Mouse (Mus musculus) hindbrain, embryonic 13.5 days (tissue): Measurements from ENCODE around the gene Nmt1. TPM values are rescaled to one million over a fixed set of nuclear protein-coding genes. Genes with fewer than 3 reads are reported as not detected.

Source experiments
- ATAC-seq: fragments of 200-750 bp; cut with Nextera tagmentation; 2 replicates; pipeline ENCODE4 v1.8.0; 2017; ENCODE audit warnings: moderate TSS enrichment; ENCODE audit not compliant: low FRiP score
- H3K27ac ChIP-seq: fragments of 300-500 bp; sonication (generic); 2 replicates; pipeline ENCODE4 v1.5.1; 2015; ENCODE audit warnings: inconsistent platforms, mild to moderate bottlenecking, moderate library complexity
- H3K27me3 ChIP-seq: fragments of 300-500 bp; sonication (generic); 2 replicates; pipeline ENCODE4 v1.6.1; 2015; ENCODE audit warnings: mild to moderate bottlenecking, inconsistent platforms
- H3K36me3 ChIP-seq: fragments of 300-500 bp; sonication (generic); 2 replicates; pipeline ENCODE4 v1.6.1; 2015; ENCODE audit warnings: mild to moderate bottlenecking, inconsistent platforms
- H3K4me1 ChIP-seq: fragments of 300-500 bp; sonication (generic); replicated peaks from 2 replicates; pipeline ENCODE4 v1.6.1; 2015; ENCODE audit warnings: inconsistent platforms
- H3K4me2 ChIP-seq: fragments of 300-500 bp; sonication (generic); 2 replicates; pipeline ENCODE4 v1.6.1; 2015; ENCODE audit warnings: inconsistent platforms, mild to moderate bottlenecking, moderate library complexity
- H3K4me3 ChIP-seq: fragments of 300-500 bp; sonication (generic); 2 replicates; pipeline ENCODE4 v1.5.1; 2015; ENCODE audit warnings: mild to moderate bottlenecking, inconsistent platforms
- H3K9ac ChIP-seq: fragments of 300-500 bp; sonication (generic); 2 replicates; pipeline ENCODE4 v1.6.1; 2015; ENCODE audit warnings: mild to moderate bottlenecking, inconsistent platforms
- H3K9me3 ChIP-seq: fragments of 300-500 bp; sonication (generic); 2 replicates; pipeline ENCODE4 v1.6.1; 2016; ENCODE audit warnings: inconsistent platforms
- WGBS: fragments of 180-500 bp; shearing (Covaris S2); methylation state at CpG from one replicate; pipeline ENCODE4 v1.1.7; 2015; 5-methylcytosine and 5-hydroxymethylcytosine counted together
- polyA plus RNA-seq: library from polyadenylated mRNA; unstranded; fragments of >200 nt; fragmentation: Nextera tagmentation; extraction: Ambion mirVana; gene quantifications from 2 replicates; pipeline ENCODE4 v1.2.1, GENCODE M21; 2015

Nmt1 gene
- polyA plus RNA-seq, 1 experiment from 2014 or later = 37.8 TPM

DNA sequence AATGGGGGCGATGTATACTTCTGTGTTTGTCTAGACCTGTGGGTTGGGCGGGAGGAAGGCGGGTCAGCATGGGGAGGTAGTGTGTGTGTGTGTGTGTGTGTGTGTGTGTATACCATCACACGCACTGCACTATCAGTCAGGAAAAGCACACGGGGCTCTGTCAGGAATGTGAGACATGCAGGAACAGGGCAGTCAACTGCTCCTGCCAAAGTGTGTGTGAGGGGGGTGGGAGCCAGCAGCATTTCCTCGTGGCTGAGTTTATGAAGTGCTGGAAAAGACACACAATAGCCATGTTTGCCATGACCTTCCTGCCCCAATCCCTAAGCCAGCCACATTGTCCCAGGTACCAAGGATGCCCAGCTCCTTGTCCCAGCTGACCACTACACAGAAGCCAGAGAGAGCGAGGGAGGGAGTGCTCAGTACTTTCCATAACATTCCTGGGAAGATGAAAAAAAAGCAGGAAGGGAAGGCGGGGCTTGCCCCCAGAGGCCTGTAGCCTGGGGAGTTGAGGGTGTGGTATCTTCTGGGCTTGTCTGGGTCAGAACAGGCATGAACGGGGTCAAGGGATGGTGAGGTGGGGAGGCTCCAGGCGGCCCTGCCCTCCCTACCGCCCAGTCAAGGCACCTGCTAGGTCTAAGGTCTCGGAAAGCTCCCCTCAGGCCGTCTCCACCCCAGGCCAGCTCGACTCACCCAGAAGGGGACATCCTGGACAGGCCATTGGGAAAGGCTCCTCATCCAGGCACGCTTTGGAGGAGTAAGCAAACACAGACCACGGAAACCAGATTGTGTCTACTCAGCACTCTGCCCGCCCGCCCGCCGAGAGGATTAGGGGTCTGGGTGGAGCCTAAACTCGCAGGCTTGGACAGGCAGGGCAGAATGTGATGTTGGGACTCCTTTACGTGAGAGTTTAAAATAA is 69.2 kb downstream of the Nmt1 start:
- H3K4me1 ChIP-seq = peaks cover 18% of the 10 kb centered on the region
- H3K9ac ChIP-seq = no peak overlapping the region
- H3K9me3 ChIP-seq = no peaks in the 10 kb centered on the region; the same call in 1 of the 2 replicates
- H3K4me2 ChIP-seq = peak overlapping the region; percentile 13; the same call in 1 of the 2 replicates
- H3K27ac ChIP-seq = no peak overlapping the region
- WGBS = 29% methylated on average over 22 of the region's 22 CpGs
- peaks cover 64% of the 10 kb centered on the region for H3K27me3 ChIP-seq
- ATAC-seq = no peak
- H3K36me3 ChIP-seq = no peaks in the 10 kb centered on the region
- no peak overlapping the region for H3K4me3 ChIP-seq

DNA sequence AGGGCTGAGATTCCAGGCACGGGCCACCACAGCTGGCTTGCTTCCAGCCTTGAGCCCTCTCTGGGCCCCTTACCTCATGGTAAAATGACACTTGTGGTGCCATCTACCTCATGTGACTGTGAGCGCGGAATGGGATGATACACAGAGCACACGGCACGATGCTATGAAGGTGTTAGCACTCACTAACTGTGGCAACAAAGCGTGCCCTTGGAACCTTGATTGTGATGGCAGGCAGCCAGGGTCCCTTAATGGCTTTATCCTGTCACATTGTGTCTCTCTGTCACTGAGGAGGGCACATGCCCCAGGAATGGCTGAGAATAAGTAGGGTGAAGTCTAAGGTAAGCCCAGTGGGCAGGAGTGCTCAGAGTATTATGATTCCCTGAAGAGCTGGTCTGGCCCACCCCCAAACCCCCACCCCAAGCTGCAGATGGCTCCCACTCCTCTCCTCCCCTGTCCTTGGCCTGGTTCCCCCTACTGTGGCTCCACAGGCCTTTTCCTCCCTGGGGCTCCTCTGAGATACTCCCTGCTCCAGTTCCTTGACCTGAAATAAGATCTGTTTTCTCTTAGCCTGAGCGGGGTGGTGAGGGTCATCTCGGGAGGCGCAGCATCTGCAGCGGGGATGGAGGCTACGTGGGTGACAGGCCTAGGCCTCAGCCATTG is 70.7 kb downstream of the Nmt1 start:
- no peak overlapping the region for H3K4me2 ChIP-seq
- peaks cover 72% of the 10 kb centered on the region for H3K27me3 ChIP-seq
- WGBS = 68% methylated on average over 11 of the region's 11 CpGs
- ATAC-seq = no peak
- H3K4me1 ChIP-seq = peaks cover 30% of the 10 kb centered on the region
- no peak overlapping the region for H3K9ac ChIP-seq
- no peak overlapping the region for H3K27ac ChIP-seq
- H3K36me3 ChIP-seq = no peaks in the 10 kb centered on the region
- no peak overlapping the region for H3K4me3 ChIP-seq
- H3K9me3 ChIP-seq = no peaks in the 10 kb centered on the region; the same call in 1 of the 2 replicates

DNA sequence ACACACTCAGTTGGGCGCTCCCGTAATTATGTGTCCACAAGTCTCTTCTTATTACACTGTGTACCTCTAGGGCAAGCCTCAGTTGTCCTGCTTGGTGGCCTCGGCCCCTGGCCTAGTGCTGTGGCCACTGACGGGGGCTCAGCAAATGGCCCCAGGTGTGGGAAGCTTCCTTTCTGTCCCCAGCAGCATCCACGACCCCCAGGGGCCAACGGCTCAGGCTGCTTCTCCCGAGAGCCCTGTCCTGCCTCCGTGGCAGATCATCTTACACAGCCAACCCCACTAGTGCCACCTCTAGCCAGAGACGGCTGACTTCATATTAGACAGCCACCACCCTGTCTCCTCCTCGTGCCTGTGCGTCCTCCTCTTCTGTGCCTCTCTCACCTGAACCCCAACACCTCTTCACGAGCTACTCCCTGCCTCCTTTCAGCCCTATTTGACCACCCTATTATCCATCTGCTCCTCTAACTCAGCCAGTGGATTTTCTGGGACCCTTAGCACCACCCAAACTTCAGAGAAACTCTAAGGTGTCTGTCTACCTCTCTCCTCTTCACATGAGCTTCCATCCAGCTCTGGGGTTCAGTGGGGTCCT is 71.5 kb downstream of the Nmt1 start:
- peaks cover 30% of the 10 kb centered on the region for H3K4me1 ChIP-seq
- H3K4me2 ChIP-seq = no peak overlapping the region
- no peaks in the 10 kb centered on the region for H3K36me3 ChIP-seq
- ATAC-seq = no peak
- H3K9me3 ChIP-seq = no peaks in the 10 kb centered on the region; the same call in 1 of the 2 replicates
- H3K27me3 ChIP-seq = peaks cover 80% of the 10 kb centered on the region
- H3K9ac ChIP-seq = no peak overlapping the region
- 61% methylated on average over 12 of the region's 12 CpGs for WGBS
- H3K27ac ChIP-seq = no peak overlapping the region
- H3K4me3 ChIP-seq = no peak overlapping the region

DNA sequence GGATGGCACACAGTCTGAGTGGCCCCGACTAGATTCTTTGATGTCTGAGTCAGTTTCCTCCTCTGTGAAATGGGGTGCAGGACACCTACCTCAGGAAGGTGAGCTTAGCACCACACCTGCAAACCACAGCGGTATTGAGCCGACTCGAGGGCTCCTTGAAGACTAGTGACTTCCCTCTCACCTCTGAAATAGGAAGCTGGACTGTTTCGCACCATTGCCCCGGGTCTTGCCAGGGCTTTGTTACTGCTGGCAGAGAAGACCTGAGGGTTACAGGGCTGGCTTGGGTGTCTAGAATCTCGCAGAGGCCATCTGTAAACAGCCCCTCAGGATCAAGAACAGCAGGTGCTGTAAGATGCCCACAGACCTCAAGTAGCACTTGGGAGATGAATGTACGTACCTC is 72.4 kb downstream of the Nmt1 start:
- H3K4me1 ChIP-seq = peaks cover 30% of the 10 kb centered on the region
- H3K9me3 ChIP-seq = no peaks in the 10 kb centered on the region; the same call in 1 of the 2 replicates
- WGBS = 80% methylated on average over 8 of the region's 8 CpGs
- H3K27me3 ChIP-seq = peaks cover 83% of the 10 kb centered on the region
- no peaks in the 10 kb centered on the region for H3K36me3 ChIP-seq
- H3K4me3 ChIP-seq = no peak overlapping the region
- ATAC-seq = no peak
- no peak overlapping the region for H3K4me2 ChIP-seq
- H3K27ac ChIP-seq = no peak overlapping the region
- H3K9ac ChIP-seq = no peak overlapping the region

DNA sequence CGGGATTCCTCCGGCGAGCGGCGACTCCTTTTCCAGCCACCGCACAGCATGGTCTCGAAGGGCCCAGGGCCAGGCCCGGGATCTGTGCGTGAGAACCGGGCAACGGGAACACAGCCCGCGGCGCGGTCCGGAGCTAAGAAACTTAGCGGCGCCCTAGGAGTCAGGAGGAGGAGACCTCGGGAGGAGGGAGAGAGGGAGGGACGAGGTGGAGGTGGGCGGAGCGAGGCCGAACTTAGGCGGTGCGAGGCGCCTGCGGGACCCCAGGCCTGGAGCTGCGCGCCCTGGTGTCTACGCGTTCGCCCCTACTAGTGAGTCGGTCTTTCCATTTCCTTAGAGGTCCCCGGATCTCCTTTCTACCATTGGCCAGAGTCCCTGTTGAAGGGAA is 73.5 kb downstream of the Nmt1 start, which contains the start of the genes Plcd3 and Acbd4:
Gene Plcd3 (minus strand): TSS at position 178 of the 385 bp plus-strand sequence.
Gene Acbd4 (plus strand): TSS at position 202 of the 385 bp plus-strand sequence.
- ATAC-seq = peak; percentile 36; the same call in 1 of the 2 replicates
- H3K9ac ChIP-seq = peak within 1 kb of the TSS; percentile 68
- H3K4me1 ChIP-seq = peaks cover 30% of the 10 kb centered on the region
- WGBS = under 1% methylated on average over 34 of the region's 34 CpGs
- no peaks in the 10 kb centered on the region; the same call in 1 of the 2 replicates for H3K9me3 ChIP-seq
- peak within 1 kb of the TSS; percentile 47 for H3K4me3 ChIP-seq
- peak within 1 kb of the TSS; percentile 73 for H3K4me2 ChIP-seq
- H3K36me3 ChIP-seq = no peaks in the 10 kb centered on the region
- no peak within 1 kb of the TSS for H3K27ac ChIP-seq
- H3K27me3 ChIP-seq = peaks cover 74% of the 10 kb centered on the region

DNA sequence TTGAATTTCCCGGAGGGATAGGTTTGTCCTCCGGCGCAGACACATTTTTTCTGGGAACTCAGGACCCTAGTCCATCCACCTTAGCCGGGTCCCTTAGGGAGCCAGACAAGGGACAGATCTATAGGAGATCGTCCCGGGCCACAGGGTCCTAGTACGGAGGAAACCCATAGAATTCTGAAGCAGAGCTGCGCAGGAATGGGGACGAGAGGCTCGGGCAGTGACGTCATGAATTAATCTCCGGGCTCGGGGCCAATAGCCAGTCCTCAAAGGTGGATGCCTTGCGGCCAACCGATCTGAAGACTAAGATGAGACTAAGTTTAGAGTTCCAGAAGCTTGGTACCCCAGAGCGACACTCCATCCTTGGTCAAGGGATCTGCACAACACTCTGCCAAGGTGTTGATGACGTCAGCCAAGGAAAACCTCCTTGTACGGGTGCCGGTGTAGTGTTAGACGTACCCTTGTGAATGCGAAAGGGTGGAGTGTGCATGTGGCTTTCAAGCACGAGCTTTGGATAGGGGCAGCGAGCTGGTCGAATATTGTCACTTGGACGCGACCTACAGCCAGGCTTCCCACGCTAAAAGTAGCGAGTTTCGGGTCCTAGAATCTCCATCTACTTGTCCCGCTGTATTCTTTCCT is 74.0 kb downstream of the Nmt1 start:
- H3K4me1 ChIP-seq = peaks cover 30% of the 10 kb centered on the region
- H3K9me3 ChIP-seq = no peaks in the 10 kb centered on the region; the same call in 1 of the 2 replicates
- peak overlapping the region; percentile 47 for H3K4me3 ChIP-seq
- 4% methylated on average over 30 of the region's 30 CpGs for WGBS
- H3K4me2 ChIP-seq = peak overlapping the region; percentile 73
- peaks cover 71% of the 10 kb centered on the region for H3K27me3 ChIP-seq
- H3K9ac ChIP-seq = peak overlapping the region; percentile 68
- ATAC-seq = peak; percentile 57
- no peaks in the 10 kb centered on the region for H3K36me3 ChIP-seq
- no peak overlapping the region for H3K27ac ChIP-seq

DNA sequence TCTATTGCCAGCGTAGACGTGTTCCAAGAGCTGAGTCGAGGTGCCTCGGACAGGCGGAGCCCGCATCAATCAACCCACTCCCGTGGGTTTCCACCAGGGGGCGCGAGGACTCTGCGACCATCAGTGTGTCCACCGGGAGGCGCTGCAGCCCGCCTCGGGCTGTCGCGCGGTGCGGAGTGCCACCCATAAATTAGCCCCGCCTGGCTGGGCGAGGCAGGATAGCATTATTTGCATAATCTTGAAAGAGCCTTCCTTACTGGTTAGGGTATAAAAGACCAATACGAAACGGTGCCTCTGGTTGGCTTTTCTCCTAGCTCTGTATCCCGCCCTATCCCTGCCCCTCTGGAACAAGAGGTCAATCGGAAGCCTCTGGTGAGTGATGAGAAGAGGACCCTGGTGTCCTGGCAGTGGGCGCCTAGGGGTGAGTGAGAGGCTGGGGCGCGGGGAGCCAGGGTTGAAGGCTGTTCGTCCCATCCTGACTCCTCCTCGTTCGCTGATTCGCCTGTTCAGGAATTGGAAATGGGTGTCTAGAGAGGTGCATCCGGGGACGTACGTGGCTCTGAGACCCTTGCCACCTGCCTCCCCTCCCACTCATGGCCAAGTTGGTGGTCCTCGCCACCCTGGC is 74.8 kb downstream of the Nmt1 start:
- Histone ChIP-seq H3K27me3 (peaks cover 63% of the 10 kb centered on the region), H3K4me2 (peak overlapping the region; percentile 73), H3K4me3 (peak overlapping the region; percentile 47), H3K36me3 (no peaks in the 10 kb centered on the region), H3K27ac (no peak overlapping the region), H3K4me1 (peaks cover 30% of the 10 kb centered on the region), H3K9me3 (no peaks in the 10 kb centered on the region; the same call in 1 of the 2 replicates), H3K9ac (peak overlapping the region; percentile 68)
- peak; percentile 81 for ATAC-seq
- WGBS = 1% methylated on average over 35 of the region's 35 CpGs

DNA sequence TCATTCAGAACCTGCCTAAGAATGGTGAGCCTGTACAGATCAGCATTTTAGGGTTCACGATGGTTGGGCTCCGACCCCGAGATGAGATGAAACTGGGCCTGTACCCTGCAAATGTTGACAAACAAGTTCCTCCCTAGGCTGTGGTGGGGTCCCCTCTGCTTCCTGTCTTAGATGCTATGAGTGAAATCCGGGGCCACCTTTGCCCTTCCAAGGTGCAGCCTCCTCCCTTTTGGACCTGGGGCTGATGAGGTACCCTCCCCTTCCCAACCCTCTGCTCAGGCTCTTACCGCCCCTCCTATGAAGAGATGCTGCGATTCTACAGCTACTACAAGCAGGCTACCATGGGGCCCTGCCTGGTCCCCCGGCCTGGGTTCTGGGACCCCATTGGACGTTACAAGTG is 75.6 kb downstream of the Nmt1 start:
- 56% methylated on average over 8 of the region's 8 CpGs for WGBS
- peaks cover 60% of the 10 kb centered on the region for H3K27me3 ChIP-seq
- H3K4me3 ChIP-seq = peak overlapping the region; percentile 47; the same call in 1 of the 2 replicates
- ATAC-seq = no peak
- peak overlapping the region; percentile 73 for H3K4me2 ChIP-seq
- H3K9me3 ChIP-seq = no peaks in the 10 kb centered on the region; the same call in 1 of the 2 replicates
- H3K27ac ChIP-seq = no peak overlapping the region
- no peak overlapping the region for H3K9ac ChIP-seq
- no peaks in the 10 kb centered on the region for H3K36me3 ChIP-seq
- H3K4me1 ChIP-seq = peaks cover 27% of the 10 kb centered on the region

DNA sequence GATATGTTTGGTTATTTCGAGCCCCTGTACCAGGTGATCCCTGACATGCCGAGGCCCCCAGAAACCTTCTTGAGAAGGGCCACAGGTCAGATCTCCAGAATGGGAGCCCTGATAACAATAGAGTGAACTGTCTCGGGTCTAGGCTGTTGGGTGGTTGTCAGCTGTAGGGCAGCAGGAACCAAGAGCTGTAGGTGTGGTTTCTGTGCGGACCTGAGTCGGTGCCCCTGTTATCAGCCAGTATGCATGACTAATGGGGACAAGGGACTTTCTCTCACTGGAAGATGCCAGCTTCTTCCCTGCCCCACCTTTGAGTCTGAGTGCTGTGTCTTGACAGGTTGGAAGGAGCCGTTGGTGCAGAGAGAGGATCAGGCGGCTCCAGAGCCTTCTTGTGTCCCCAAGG is 76.5 kb downstream of the Nmt1 start:
- peaks cover 51% of the 10 kb centered on the region for H3K27me3 ChIP-seq
- H3K9me3 ChIP-seq = no peaks in the 10 kb centered on the region; the same call in 1 of the 2 replicates
- H3K4me2 ChIP-seq = no peak overlapping the region
- no peak for ATAC-seq
- WGBS = 81% methylated on average over 7 of the region's 7 CpGs
- no peak overlapping the region for H3K4me3 ChIP-seq
- no peak overlapping the region for H3K27ac ChIP-seq
- no peak overlapping the region for H3K9ac ChIP-seq
- no peaks in the 10 kb centered on the region for H3K36me3 ChIP-seq
- H3K4me1 ChIP-seq = peaks cover 27% of the 10 kb centered on the region

DNA sequence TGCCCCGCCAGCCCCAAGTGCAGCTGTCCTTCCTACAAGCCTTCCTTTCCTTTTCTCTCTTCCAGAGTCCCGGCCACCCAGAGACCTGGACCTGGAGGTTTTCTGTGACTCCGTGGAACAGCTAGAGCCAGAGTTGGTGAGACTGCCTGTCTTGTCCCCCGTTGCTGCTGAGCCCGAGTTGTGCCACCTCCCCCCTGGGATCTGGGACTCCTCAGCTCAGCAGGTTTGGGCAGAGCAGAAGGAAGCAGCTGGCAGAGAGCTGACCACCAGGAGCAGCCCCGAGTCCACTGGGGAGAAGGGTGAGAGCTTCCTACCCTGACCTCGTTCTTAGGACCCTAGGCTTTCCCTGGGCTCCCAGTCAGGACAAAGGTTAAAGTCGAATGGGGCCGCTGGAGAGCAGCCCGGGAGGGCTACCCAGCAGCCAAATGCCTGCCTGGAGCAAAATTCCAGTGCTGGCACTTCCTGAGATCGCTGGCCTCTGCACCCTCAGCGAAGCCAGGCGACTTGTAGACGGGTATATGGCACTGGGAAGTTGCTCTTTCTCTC is 77.3 kb downstream of the Nmt1 start:
- WGBS = 60% methylated on average over 14 of the region's 14 CpGs
- Histone ChIP-seq H3K4me3 (no peak overlapping the region), H3K4me2 (no peak overlapping the region), H3K36me3 (no peaks in the 10 kb centered on the region), H3K9ac (no peak overlapping the region), H3K27ac (no peak overlapping the region), H3K27me3 (peaks cover 43% of the 10 kb centered on the region), H3K9me3 (no peaks in the 10 kb centered on the region; the same call in 1 of the 2 replicates), H3K4me1 (peaks cover 27% of the 10 kb centered on the region)
- no peak for ATAC-seq

DNA sequence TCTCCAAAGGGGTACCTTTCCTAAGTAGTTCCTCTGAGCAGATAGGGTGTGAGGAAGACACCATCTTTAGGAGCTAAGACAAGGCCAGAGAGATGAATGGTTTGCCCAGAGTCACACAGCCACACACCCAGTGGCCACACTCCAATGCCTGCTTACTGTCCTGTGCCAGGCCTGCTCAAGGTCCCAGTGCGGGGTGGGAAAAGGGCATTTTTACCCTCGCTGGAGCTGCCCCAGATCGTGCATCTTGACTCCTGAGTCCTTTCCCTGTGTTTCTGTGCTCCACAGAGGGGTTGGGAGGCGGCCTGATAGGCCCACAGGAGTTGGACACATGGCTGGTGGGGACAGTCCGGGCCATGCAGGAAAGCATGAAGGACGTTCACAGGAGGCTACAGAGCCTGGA is 77.8 kb downstream of the Nmt1 start:
- Histone ChIP-seq H3K9ac (no peak overlapping the region), H3K36me3 (no peaks in the 10 kb centered on the region), H3K4me2 (no peak overlapping the region), H3K27me3 (peaks cover 41% of the 10 kb centered on the region), H3K4me3 (no peak overlapping the region), H3K27ac (no peak overlapping the region), H3K4me1 (peaks cover 27% of the 10 kb centered on the region), H3K9me3 (no peaks in the 10 kb centered on the region; the same call in 1 of the 2 replicates)
- no peak for ATAC-seq
- 85% methylated on average over 6 of the region's 6 CpGs for WGBS
